Mouse (Mus musculus): Measurements from ENCODE around the gene Phc2.

Gene Phc2

DNA sequence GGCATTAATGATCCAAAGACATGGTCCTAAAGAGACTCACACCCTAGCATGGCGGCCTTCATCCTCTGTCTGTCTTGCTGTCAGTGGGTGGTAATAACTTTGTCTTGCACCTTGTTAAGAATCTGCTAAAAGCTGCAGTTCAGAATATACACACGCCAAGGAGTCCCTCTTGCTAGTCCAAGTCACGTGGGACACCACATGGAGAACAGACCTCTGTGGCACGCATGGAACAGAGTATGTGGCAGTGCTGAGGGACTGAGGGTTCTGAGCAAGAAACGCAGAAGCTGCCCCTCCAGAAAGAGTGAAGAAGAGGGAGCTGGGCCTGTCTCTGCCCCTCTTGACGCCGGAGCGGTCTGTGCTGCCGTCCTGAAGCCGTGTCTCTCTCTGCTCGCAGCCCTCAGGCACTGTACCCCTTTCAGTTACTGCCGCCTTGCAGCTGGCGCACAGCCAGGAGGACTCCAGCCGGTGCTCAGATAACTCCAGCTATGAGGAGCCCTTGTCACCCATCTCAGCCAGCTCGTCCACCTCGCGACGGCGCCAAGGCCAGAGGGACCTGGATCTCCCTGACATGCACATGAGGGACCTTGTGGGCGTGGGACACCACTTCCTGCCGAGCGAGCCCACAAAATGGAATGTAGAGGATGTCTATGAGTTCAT, 93.2 kb downstream of the Phc2 start:
- peak; percentile 57 to 70 for DNase-seq

GRCm38 (mm10) chr4:128748309-128748708, 93.8 kb downstream of the Phc2 start:
- peak in 1 of 2 experiments; percentile 4 for DNase-seq

DNA sequence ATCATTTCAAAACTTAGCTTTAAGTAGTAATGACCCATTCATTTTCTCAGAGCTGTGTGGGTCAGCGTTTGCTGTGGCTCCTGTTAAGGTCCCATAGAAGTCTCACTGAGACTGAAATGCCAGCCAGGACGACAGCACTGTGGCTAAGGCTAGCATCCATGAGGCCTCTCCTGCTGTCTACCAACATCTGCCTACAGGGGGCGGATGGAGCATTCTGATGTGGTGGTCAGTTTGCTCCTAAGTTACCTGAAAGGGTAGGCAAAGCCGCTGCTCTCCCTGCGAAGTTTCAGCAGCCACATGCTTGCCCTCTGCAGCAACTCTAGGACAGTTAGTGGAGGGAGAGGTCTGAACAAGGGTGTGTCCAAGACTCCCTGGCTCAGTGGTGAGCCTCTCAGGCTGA, 96.5 kb downstream of the Phc2 start:
- peak in 1 of 2 experiments; percentile 36 for DNase-seq

DNA sequence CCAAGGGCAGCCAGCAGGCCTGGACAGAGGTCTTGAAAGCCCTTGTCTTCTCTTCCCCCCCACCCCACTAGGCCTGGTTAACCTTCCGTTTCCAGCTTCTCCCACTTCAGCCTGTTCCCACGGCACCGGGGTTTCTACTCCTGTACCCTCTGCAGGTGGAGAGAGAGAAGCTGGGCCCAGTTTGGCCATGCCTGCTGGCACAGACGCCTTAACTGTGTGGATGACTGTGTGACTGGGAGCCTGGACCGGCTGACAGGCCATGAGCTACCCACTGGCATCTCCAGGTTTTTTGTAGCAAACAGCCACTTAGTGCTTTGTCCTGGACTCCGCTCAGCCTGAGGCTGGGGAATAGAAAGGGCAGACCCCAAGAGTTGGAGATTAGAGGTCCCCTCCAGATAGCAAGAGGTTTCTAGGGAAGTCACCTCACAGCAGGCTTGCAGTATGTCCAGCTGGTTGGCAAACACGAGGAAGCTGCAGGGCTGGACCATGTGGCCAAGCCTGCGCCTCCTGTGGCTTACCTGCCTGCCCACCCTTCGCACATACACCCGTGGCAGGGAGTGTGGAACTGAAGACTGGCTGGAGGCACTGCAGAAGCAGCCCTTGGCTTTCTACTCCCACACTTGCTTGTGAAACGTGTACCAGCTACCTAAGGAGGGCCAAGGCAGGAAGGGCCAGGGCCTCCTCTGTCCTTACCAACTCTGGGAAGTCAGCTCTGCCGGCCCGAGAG, 97.7 kb downstream of the Phc2 start:
- peak in 1 of 2 experiments; percentile 33 for DNase-seq

DNA sequence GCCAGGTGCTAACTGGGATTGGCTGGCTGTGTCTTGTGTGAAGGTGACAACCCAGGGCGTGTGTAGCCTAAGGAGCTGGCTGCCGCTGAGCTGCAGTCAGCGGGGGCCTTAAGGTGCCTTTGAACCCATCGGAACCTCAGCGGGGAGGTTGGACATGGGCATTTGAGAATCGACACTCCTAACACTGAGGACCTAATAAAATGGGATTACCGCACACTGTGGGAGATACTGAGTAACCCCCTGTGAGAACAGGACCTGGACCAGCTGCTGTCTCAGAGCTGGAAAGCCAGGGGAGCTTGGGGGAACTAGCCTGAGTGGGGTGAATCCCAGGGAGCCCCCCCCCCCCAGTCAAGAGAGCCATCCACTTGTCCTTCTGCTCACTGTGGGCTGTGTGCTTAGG, 99.1 kb downstream of the Phc2 start:
- peak in 1 of 2 experiments; percentile 6 for DNase-seq

GRCm38 (mm10) chr4:128755064-128755463, 100.6 kb downstream of the Phc2 start, which contains the start of gene A3galt2:
Gene A3galt2, plus strand, starts transcription at chr4:128755364.
- peak in 1 of 2 experiments; percentile 32 for DNase-seq

DNA sequence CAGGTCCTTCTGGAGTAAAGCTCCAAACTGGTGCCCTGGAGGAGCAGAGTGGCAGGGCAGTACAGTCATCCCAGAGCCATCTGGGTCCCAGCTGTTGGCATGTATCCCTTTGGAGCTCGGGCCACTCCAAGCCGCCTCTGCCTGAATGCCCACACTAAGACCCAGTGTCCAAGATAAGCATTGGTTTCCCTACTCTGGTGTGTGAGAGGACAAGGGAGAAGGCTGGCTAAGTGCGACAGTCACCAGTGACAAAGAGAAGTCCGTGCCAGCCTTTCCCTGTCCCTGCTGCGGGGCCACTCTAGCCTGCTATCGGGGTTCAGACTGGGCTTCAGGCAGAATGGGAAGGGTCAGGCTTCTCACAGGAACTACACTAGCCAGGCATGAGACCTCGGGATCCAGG, 101.4 kb downstream of the Phc2 start:
- DNase-seq = peak; percentile 66 to 72

DNA sequence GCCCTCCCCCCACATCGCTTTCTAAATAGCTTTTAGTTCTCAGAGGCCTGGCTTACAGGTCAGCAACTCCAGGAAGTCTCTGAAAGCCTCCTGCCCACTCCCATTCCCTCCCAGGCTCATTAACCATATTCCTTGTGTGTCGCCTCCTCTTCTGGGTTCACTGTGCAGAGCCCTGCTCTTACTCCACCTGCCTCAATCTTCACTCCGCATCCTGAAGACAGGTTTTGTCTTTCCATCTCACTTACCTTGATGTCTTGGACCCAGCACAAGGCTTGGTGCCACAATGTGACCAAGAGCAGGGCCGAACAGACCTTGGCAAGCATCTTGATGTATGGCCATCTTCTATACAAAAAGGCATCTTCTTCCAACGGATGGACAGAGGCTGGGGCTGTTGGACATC, 104.7 kb downstream of the Phc2 start:
- peak; percentile 52 to 55 for DNase-seq

GRCm38 (mm10) chr4:128760029-128760428, 105.5 kb downstream of the Phc2 start:
- DNase-seq = no peak

DNA sequence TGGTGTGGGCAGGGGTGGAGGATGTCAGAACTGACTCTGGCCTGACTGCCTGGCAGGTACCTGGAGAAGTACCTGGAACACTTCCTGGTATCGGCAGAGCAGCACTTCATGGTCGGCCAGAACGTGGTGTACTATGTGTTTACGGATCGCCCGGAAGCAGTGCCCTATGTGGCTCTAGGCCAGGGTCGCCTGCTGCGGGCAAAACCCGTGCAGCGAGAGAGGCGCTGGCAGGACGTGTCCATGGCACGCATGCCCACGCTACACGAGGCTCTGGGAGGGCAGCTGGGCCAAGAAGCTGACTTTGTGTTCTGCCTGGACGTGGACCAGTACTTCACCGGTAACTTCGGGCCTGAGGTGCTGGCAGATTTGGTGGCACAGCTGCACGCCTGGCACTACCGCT, 112.4 kb downstream of the Phc2 start:
- peak; percentile 76 to 78 for DNase-seq

DNA sequence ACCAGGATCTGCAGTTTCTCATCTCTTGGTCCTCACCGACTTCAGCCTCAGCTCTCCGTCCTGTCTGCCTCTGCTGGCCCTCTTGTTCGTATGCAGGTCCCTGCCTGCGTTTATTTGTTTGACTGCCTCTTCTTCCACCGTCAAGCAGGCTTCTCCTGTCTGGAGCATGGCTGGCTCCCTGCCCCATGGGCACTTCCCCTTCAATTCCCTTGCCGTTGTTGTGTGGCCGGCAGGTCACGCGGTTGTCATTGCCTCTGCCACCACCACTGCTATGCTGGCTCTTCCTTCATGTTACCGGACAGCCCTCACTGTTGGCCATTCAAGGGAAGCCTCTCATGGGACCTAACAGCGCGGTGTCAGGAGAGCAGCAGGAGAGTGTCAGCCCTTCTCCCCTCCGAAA, 113.6 kb downstream of the Phc2 start:
- DNase-seq = peak in 1 of 2 experiments; percentile 52

GRCm38 (mm10) chr4:128769569-128770355, 115.3 kb downstream of the Phc2 start:
- no peak for DNase-seq

- no peak for DNase-seq
These were observed 116.2 kb downstream of the Phc2 start for GRCm38 (mm10) chr4:128770698-128771097.

GRCm38 (mm10) chr4:128773820-128774219, 119.3 kb downstream of the Phc2 start:
- no peak for DNase-seq

GRCm38 (mm10) chr4:128774467-128774866, 120.0 kb downstream of the Phc2 start:
- peak; percentile 80 to 89 for DNase-seq

DNA sequence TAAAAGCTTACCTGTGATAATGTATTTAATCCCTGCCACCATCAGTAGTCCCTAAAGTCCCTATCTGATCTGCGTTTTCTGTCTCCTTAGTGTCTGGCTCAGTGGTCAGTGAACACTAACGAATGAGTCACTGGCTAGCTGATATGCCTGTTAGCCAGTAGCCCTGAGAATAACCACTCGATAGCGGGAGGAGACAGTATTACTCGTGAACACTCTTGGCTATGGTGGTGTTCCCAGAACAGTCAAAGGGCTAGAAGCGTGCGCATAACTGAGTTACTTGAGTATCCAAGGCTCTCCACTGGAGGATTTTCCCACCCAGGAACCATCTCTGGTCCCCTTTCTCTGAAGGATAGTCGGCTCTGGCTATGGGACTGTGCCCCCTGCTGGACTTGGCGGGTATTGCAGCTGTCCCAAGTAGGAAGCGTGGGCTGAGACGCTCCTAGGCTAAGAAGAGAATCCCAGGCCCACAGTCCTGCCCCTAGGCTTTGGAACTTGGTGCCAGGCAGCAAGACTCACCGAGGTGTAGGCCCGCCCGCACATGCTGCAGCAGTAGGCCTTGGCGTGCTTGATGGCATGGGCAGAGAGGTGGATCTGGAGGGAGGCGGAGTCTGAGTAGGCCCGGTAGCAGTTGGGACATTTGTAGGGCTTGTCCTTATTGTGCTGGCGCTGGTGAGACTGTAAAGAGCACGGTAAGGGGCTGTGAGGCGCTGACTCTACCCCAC, 122.2 kb downstream of the Phc2 start:
- DNase-seq = peak; percentile 91 to 96

DNA sequence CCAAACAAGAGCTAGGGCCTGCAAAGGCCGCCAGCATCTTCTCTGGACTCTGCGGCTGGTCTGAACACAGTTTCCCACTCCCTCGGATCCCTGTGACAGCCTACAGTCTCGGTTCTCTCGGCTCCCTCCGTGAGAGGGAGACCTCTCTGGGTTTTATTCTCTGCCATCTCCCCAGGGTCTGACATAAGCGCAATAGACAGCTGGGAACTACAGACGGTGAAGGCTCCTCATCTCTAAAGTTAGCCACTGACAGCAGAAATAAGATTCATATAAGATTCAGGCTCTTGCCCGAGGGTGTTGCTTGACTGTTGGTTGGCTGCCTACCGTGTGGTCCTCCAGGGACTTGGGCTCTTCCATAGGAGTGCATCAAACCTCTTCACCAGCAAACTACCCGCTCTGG, 123.1 kb downstream of the Phc2 start:
- DNase-seq = no peak

DNA sequence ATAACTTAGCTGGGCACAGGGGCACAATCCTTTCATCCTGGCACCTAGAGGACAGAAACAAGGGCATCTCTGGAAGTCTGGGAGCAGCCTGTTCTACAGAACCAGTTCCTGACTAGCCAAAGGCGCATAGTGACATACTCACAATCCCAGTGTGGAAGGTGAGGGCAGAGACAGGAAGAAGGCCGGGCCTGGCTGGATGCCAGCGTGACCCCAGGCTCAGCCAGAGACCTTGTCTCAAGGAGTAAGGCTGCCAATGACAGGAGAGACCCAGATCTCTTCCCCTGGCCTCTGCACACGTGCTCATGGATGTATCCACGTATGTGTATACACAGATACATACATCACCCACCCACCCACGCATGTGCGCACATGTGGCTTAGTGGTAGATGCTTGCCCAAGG, 127.5 kb downstream of the Phc2 start:
- DNase-seq = no peak

DNA sequence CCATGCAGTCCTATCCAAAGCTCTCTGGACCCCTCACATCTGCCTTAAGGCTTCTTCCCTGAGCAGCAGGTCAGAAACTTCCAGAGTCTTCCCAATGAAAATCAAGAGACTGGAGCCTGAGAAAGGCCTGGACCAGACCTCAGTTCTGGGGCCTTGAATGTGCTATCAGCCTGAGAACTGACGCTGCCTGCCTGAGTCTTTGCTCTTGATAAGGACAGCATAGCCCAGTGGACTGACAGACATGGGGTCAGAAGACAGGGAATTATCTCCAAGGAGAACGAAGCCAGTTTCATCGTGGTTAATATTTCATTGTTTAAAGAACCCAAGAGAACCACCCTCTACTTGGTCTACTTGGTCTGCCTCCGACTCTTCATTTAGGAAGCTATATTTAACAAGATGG, 128.1 kb downstream of the Phc2 start:
- no peak for DNase-seq

DNA sequence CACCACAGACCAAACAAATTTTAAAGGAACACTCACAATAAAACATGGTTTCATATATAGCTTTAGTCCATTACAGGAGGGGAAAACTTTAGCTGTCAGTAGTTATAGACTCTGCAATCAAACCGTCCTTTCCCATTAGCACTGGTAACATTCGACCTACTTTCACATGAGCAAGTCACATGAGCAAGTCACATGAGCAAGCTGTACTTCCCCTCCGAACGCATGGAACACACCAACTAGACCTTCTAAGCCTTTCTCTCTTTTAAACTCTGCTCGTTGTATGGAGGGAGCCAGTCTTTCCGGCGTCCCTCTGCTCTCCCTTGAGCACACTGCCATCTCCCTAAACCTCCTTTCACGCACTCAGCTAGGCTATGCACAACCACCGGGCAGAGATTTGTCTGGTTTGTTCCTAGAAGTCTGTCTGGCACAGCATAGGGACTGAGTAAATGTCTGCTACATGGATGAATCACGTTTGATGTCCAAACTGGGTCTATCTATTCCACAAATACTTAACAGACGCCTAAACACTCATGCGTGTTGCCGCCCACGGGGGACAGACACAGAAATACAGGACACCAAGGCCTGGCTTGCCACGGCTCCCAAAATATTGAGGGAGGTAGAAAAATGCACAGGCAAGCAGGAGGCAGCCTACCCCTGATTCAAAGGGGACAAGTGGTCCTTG, 130.6 kb downstream of the Phc2 start:
- DNase-seq = no peak

- no peak for DNase-seq
These were observed 131.6 kb downstream of the Phc2 start for GRCm38 (mm10) chr4:128785921-128786654.

All from cerebellum, postnatal 10 days (tissue).